Mouse (Mus musculus) liver, adult 2 months (tissue): ENCODE results near the gene Trpm5.

Source experiments
- CTCF ChIP-seq: fragments of 200-500 bp; IDR thresholded peaks from 2 replicates; pipeline ENCODE4 v1.5.1; 2011; ENCODE audit warnings: low read depth, low read length, control low read depth
- POLR2A ChIP-seq: fragments of 200-500 bp; IDR thresholded peaks from 2 replicates; pipeline ENCODE4 v1.6.1; 2011; ENCODE audit warnings: low read length, control low read depth; ENCODE audit not compliant: insufficient read depth; ENCODE audit errors: extremely low read depth

- TF ChIP-seq POLR2A (no peak), CTCF (no peak)
These were observed 10.9 kb upstream of the Trpm5 start for GRCm38 (mm10) chr7:143105258-143105897.
